Mouse (Mus musculus) stomach, embryonic 14.5 days (tissue): ENCODE measurements around the gene Hist1h1b. TPM values are rescaled to one million over a fixed set of nuclear protein-coding genes. Genes with fewer than 3 reads are reported as not detected.
"Not testable (repeated sequence)": the region's sequence is repeated elsewhere in the genome, so short reads cannot be mapped to it uniquely, and the experiment has no call there.

Experiments
- ATAC-seq: fragments of 200-750 bp; cut with Nextera tagmentation; 2 replicates; pipeline ENCODE4 v1.8.0; 2017; ENCODE audit warnings: low read depth, moderate TSS enrichment; ENCODE audit not compliant: insufficient number of reproducible peaks, insufficient read depth, low FRiP score
- H3K27ac ChIP-seq: fragments of 300-500 bp; sonication (generic); 2 replicates; pipeline ENCODE4 v1.5.1; 2014; ENCODE audit warnings: mild to moderate bottlenecking, low read length, moderate library complexity, mixed read lengths
- H3K27me3 ChIP-seq: fragments of 300-500 bp; sonication (generic); 2 replicates; pipeline ENCODE4 v1.6.1; 2014; ENCODE audit warnings: low read length, control low read depth, mixed read lengths; ENCODE audit not compliant: control insufficient read depth, insufficient read depth
- H3K36me3 ChIP-seq: fragments of 300-500 bp; sonication (generic); 2 replicates; pipeline ENCODE4 v1.6.1; 2014; ENCODE audit warnings: mild to moderate bottlenecking, control low read depth, low read length, moderate library complexity, mixed read lengths; ENCODE audit not compliant: control insufficient read depth, insufficient read depth
- H3K4me1 ChIP-seq: fragments of 300-500 bp; sonication (generic); 2 replicates; pipeline ENCODE4 v1.6.1; 2014; ENCODE audit warnings: low read length, control low read depth, mixed read lengths; ENCODE audit not compliant: control insufficient read depth, insufficient read depth
- H3K4me2 ChIP-seq: fragments of 300-500 bp; sonication (generic); replicated peaks from 2 replicates; pipeline ENCODE4 v1.6.1; 2014; ENCODE audit warnings: low read depth, low read length, control low read depth
- H3K4me3 ChIP-seq: fragments of 300-500 bp; sonication (generic); 2 replicates; pipeline ENCODE4 v1.5.1; 2014; ENCODE audit warnings: low read depth, low read length, control low read depth
- H3K9ac ChIP-seq: fragments of 300-500 bp; sonication (generic); replicated peaks from 2 replicates; pipeline ENCODE4 v1.6.1; 2014; ENCODE audit warnings: low read depth, mild to moderate bottlenecking, control low read depth, low read length, moderate library complexity, mixed read lengths
- H3K9me3 ChIP-seq: fragments of 300-500 bp; sonication (generic); 2 replicates; pipeline ENCODE4 v1.6.1; 2016; ENCODE audit warnings: low read depth, low read length, control low read depth; ENCODE audit not compliant: control insufficient read depth
- WGBS: fragments of 180-500 bp; shearing (Covaris S2); extraction: QIAGEN DNeasy Blood & Tissue Kit; methylation state at CpG from one replicate; pipeline ENCODE4 v1.1.7; 2014; 5-methylcytosine and 5-hydroxymethylcytosine counted together
- polyA plus RNA-seq: library from polyadenylated mRNA; unstranded; fragments of >200 nt; fragmentation: Nextera tagmentation; extraction: Ambion mirVana; gene quantifications from 2 replicates; pipeline ENCODE4 v1.2.1, GENCODE M21; 2014

Hist1h1b gene
- polyA plus RNA-seq, 1 experiment from 2014 or later, result 20.1 TPM

GRCm38 (mm10) chr13:21784311-21784710, 3.9 kb upstream of the Hist1h1b start:
- Histone ChIP-seq H3K4me1 (peaks cover 20% of the 10 kb centered on the region; the same call in 1 of the 2 replicates), H3K4me3 (peak overlapping the region; percentile 36), H3K9ac (peak overlapping the region; percentile 25), H3K36me3 (no peaks in the 10 kb centered on the region), H3K4me2 (peak overlapping the region; percentile 43), H3K27ac (peak overlapping the region; percentile 93), H3K9me3 (no peaks in the 10 kb centered on the region), H3K27me3 (no peaks in the 10 kb centered on the region)
- no peak for ATAC-seq
- 22% methylated on average over 6 of the region's 6 CpGs for WGBS

- H3K27me3 ChIP-seq, result no peaks in the 10 kb centered on the region
- H3K9ac ChIP-seq, result peak overlapping the region; percentile 25
- H3K36me3 ChIP-seq, result no peaks in the 10 kb centered on the region
- H3K4me1 ChIP-seq, result peaks cover 20% of the 10 kb centered on the region; the same call in 1 of the 2 replicates
- peak overlapping the region; percentile 36 for H3K4me3 ChIP-seq
- H3K4me2 ChIP-seq, result peak overlapping the region; percentile 43
- H3K27ac ChIP-seq, result peak overlapping the region; percentile 93
- no peaks in the 10 kb centered on the region for H3K9me3 ChIP-seq
- no peak for ATAC-seq
- 1% methylated on average over 9 of the region's 9 CpGs for WGBS
These were observed 3.3 kb upstream of the Hist1h1b start for GRCm38 (mm10) chr13:21783734-21784161.

GRCm38 (mm10) chr13:21783255-21783617, 2.8 kb upstream of the Hist1h1b start, which contains the start of gene Hist1h3i:
Gene Hist1h3i, minus strand, starts transcription at chr13:21783370.
- Histone ChIP-seq H3K4me2 (peak within 1 kb of the TSS; percentile 81), H3K9ac (peak within 1 kb of the TSS; percentile 58), H3K9me3 (no peaks in the 10 kb centered on the region), H3K4me3 (peak within 1 kb of the TSS; percentile 36), H3K4me1 (peaks cover 18% of the 10 kb centered on the region; the same call in 1 of the 2 replicates), H3K27ac (peak within 1 kb of the TSS; percentile 93), H3K27me3 (no peaks in the 10 kb centered on the region), H3K36me3 (no peaks in the 10 kb centered on the region)
- peak; percentile 71 for ATAC-seq
- WGBS, result 0% methylated on average over 13 of the region's 20 CpGs

- WGBS, result under 1% methylated on average over 14 of the region's 35 CpGs
- not testable (repeated sequence) for H3K27me3 ChIP-seq, ATAC-seq, H3K36me3 ChIP-seq, H3K9me3 ChIP-seq
- Histone ChIP-seq H3K9ac (peak overlapping the region; percentile 58), H3K27ac (peak overlapping the region; percentile 93), H3K4me1 (peaks cover 15% of the 10 kb centered on the region; the same call in 1 of the 2 replicates), H3K4me3 (peak overlapping the region; percentile 36), H3K4me2 (peak overlapping the region; percentile 81)
These were observed 2.2 kb upstream of the Hist1h1b start for GRCm38 (mm10) chr13:21782361-21783254.

- H3K4me3 ChIP-seq, result no peak overlapping the region
- H3K9ac ChIP-seq, result no peak overlapping the region
- H3K4me2 ChIP-seq, result no peak overlapping the region
- 89% methylated on average over 1 of the region's 1 CpGs for WGBS
- no peak for ATAC-seq
- no peaks in the 10 kb centered on the region for H3K9me3 ChIP-seq
- H3K27ac ChIP-seq, result peak overlapping the region; percentile 59; the same call in 1 of the 2 replicates
- no peaks in the 10 kb centered on the region for H3K36me3 ChIP-seq
- peaks cover 15% of the 10 kb centered on the region; the same call in 1 of the 2 replicates for H3K4me1 ChIP-seq
- no peaks in the 10 kb centered on the region for H3K27me3 ChIP-seq
These were observed 1.2 kb upstream of the Hist1h1b start for GRCm38 (mm10) chr13:21781639-21782038.

GRCm38 (mm10) chr13:21781021-21781555, 663 bp upstream of the Hist1h1b start:
- peak overlapping the region; percentile 98 for H3K4me2 ChIP-seq
- no peaks in the 10 kb centered on the region for H3K36me3 ChIP-seq
- H3K27me3 ChIP-seq, result no peaks in the 10 kb centered on the region
- peak overlapping the region; percentile 65 for H3K4me3 ChIP-seq
- peak overlapping the region; percentile 97; the same call in 1 of the 2 replicates for H3K27ac ChIP-seq
- H3K9ac ChIP-seq, result no peak overlapping the region
- ATAC-seq, result no peak
- peaks cover 13% of the 10 kb centered on the region; the same call in 1 of the 2 replicates for H3K4me1 ChIP-seq
- no peaks in the 10 kb centered on the region for H3K9me3 ChIP-seq
- WGBS, result 41% methylated on average over 6 of the region's 6 CpGs

GRCm38 (mm10) chr13:21778814-21779766, 1.3 kb downstream of the Hist1h1b start:
- Histone ChIP-seq H3K4me3 (peak overlapping the region; percentile 65), H3K9ac (peak overlapping the region; percentile 89), H3K9me3 (no peaks in the 10 kb centered on the region), H3K36me3 (no peaks in the 10 kb centered on the region), H3K4me1 (peaks cover 4% of the 10 kb centered on the region; the same call in 1 of the 2 replicates), H3K27me3 (no peaks in the 10 kb centered on the region), H3K4me2 (peak overlapping the region; percentile 98), H3K27ac (peak overlapping the region; percentile 97)
- WGBS, result 4% methylated on average over 33 of the region's 33 CpGs
- peak; percentile 81 for ATAC-seq
